Mouse (Mus musculus) limb, embryonic 11.5 days (tissue): ENCODE results near the gene Med21. TPM values are rescaled to one million over a fixed set of nuclear protein-coding genes. Genes with fewer than 3 reads are reported as not detected.

Source experiments
- ATAC-seq: fragments of 200-750 bp; cut with Nextera tagmentation; 2 replicates; pipeline ENCODE4 v1.8.0; 2017; ENCODE audit warnings: low read depth; ENCODE audit not compliant: insufficient number of reproducible peaks, low FRiP score, low TSS enrichment
- DNase-seq: peaks from one replicate; pipeline ENCODE4 v3.0.0-alpha.2; 2015; ENCODE audit warnings: low spot score
- H3K27ac ChIP-seq: fragments of 300-500 bp; sonication (generic); replicated peaks from 2 replicates; pipeline ENCODE4 v1.5.1; 2014; ENCODE audit warnings: low read depth, mild to moderate bottlenecking, low read length
- H3K27me3 ChIP-seq: fragments of 300-500 bp; sonication (generic); 2 replicates; pipeline ENCODE4 v1.6.1; 2014; ENCODE audit warnings: mild to moderate bottlenecking, low read length, mixed read lengths; ENCODE audit not compliant: control insufficient read depth, insufficient read depth
- H3K36me3 ChIP-seq: fragments of 300-500 bp; sonication (generic); 2 replicates; pipeline ENCODE4 v1.6.1; 2014; ENCODE audit warnings: mild to moderate bottlenecking, low read length, moderate library complexity, mixed read lengths; ENCODE audit not compliant: control insufficient read depth, insufficient read depth
- H3K4me1 ChIP-seq: fragments of 300-500 bp; sonication (generic); 2 replicates; pipeline ENCODE4 v1.6.1; 2014; ENCODE audit warnings: low read length, mixed read lengths; ENCODE audit not compliant: control insufficient read depth, insufficient read depth
- H3K4me2 ChIP-seq: fragments of 300-500 bp; sonication (generic); 2 replicates; pipeline ENCODE4 v1.6.1; 2014; ENCODE audit warnings: low read depth, mild to moderate bottlenecking, moderate library complexity; ENCODE audit not compliant: severe bottlenecking
- H3K4me3 ChIP-seq: fragments of 300-500 bp; sonication (generic); 2 replicates; pipeline ENCODE4 v1.5.1; 2014; ENCODE audit warnings: low read depth, low read length
- H3K9ac ChIP-seq: fragments of 300-500 bp; sonication (generic); 2 replicates; pipeline ENCODE4 v1.6.1; 2014; ENCODE audit warnings: mild to moderate bottlenecking, low read length
- H3K9me3 ChIP-seq: fragments of 300-500 bp; sonication (generic); 2 replicates; pipeline ENCODE4 v1.6.1; 2016; ENCODE audit warnings: low read length; ENCODE audit not compliant: control insufficient read depth
- WGBS: fragments of 180-500 bp; shearing (Covaris S2); extraction: QIAGEN DNeasy Blood & Tissue Kit; methylation state at CpG from one replicate; pipeline ENCODE4 v1.1.7; 2014; 5-methylcytosine and 5-hydroxymethylcytosine counted together
- polyA plus RNA-seq: library from polyadenylated mRNA; unstranded; fragments of >200 nt; fragmentation: Nextera tagmentation; extraction: Ambion mirVana; gene quantifications from 2 replicates; pipeline ENCODE4 v1.2.1, GENCODE M21; 2014

The Med21 gene
- polyA plus RNA-seq, 1 experiment from 2014 or later: 135 TPM

GRCm38 (mm10) chr6:146615891-146616290 lies 26.5 kb upstream of the Med21 start:
- WGBS: 90% methylated on average over 8 of the region's 8 CpGs
- H3K36me3 ChIP-seq: peaks cover 2% of the 10 kb centered on the region; the same call in 1 of the 2 replicates
- no peak overlapping the region for H3K9ac ChIP-seq
- no peak overlapping the region for H3K27ac ChIP-seq
- H3K27me3 ChIP-seq: no peaks in the 10 kb centered on the region
- ATAC-seq (no peak), DNase-seq (no peak)
- no peak overlapping the region for H3K4me2 ChIP-seq
- H3K4me3 ChIP-seq: no peak overlapping the region
- no peaks in the 10 kb centered on the region for H3K9me3 ChIP-seq
- H3K4me1 ChIP-seq: no peaks in the 10 kb centered on the region

GRCm38 (mm10) chr6:146616670-146617069 lies 25.7 kb upstream of the Med21 start:
- H3K27me3 ChIP-seq: no peaks in the 10 kb centered on the region
- H3K9me3 ChIP-seq: no peaks in the 10 kb centered on the region
- H3K9ac ChIP-seq: no peak overlapping the region
- 92% methylated on average over 2 of the region's 2 CpGs for WGBS
- DNase-seq (no peak), ATAC-seq (no peak)
- H3K36me3 ChIP-seq: peaks cover 2% of the 10 kb centered on the region; the same call in 1 of the 2 replicates
- H3K4me1 ChIP-seq: no peaks in the 10 kb centered on the region
- H3K4me2 ChIP-seq: no peak overlapping the region
- no peak overlapping the region for H3K27ac ChIP-seq
- no peak overlapping the region for H3K4me3 ChIP-seq

GRCm38 (mm10) chr6:146628123-146628522 lies 14.2 kb upstream of the Med21 start:
- WGBS: 82% methylated on average over 3 of the region's 3 CpGs
- H3K4me1 ChIP-seq: peaks cover 3% of the 10 kb centered on the region; the same call in 1 of the 2 replicates
- H3K4me3 ChIP-seq: no peak overlapping the region
- no peak for ATAC-seq
- H3K4me2 ChIP-seq: no peak overlapping the region
- H3K9ac ChIP-seq: no peak overlapping the region
- H3K36me3 ChIP-seq: 0 out of 2 replicates have a peak, but pooled peaks cover 2% of the 10 kb centered on the region
- no peak for DNase-seq
- no peak overlapping the region for H3K27ac ChIP-seq
- no peaks in the 10 kb centered on the region for H3K27me3 ChIP-seq
- H3K9me3 ChIP-seq: no peaks in the 10 kb centered on the region

GRCm38 (mm10) chr6:146629781-146630756 lies 12.3 kb upstream of the Med21 start:
- H3K4me1 ChIP-seq: peaks cover 8% of the 10 kb centered on the region; the same call in 1 of the 2 replicates
- no peak for ATAC-seq
- H3K36me3 ChIP-seq: no peaks in the 10 kb centered on the region
- no peak overlapping the region for H3K4me3 ChIP-seq
- whole genome bisulfite sequencing: 86% methylated on average over 9 of the region's 9 CpGs
- no peak overlapping the region for H3K9ac ChIP-seq
- no peaks in the 10 kb centered on the region for H3K27me3 ChIP-seq
- H3K4me2 ChIP-seq: no peak overlapping the region
- H3K27ac ChIP-seq: no peak overlapping the region
- DNase-seq: no peak
- no peaks in the 10 kb centered on the region for H3K9me3 ChIP-seq

- H3K9me3 ChIP-seq: no peaks in the 10 kb centered on the region
- no peak overlapping the region for H3K9ac ChIP-seq
- ATAC-seq (no peak), DNase-seq (no peak)
- 81% methylated on average over 4 of the region's 4 CpGs for WGBS
- H3K4me1 ChIP-seq: peaks cover 8% of the 10 kb centered on the region; the same call in 1 of the 2 replicates
- no peak overlapping the region for H3K27ac ChIP-seq
- no peak overlapping the region for H3K4me2 ChIP-seq
- H3K36me3 ChIP-seq: no peaks in the 10 kb centered on the region
- H3K27me3 ChIP-seq: no peaks in the 10 kb centered on the region
- H3K4me3 ChIP-seq: no peak overlapping the region
Measured at GRCm38 (mm10) chr6:146630961-146631360, 11.4 kb upstream of the Med21 start.

GRCm38 (mm10) chr6:146631847-146632246 lies 10.5 kb upstream of the Med21 start:
- WGBS: 46% methylated on average over 8 of the region's 8 CpGs
- Histone ChIP-seq H3K4me3 (no peak overlapping the region), H3K4me2 (no peak overlapping the region), H3K36me3 (no peaks in the 10 kb centered on the region), H3K4me1 (peaks cover 8% of the 10 kb centered on the region; the same call in 1 of the 2 replicates), H3K27me3 (no peaks in the 10 kb centered on the region), H3K9me3 (no peaks in the 10 kb centered on the region), H3K9ac (no peak overlapping the region), H3K27ac (no peak overlapping the region)
- ATAC-seq (no peak), DNase-seq (no peak)

GRCm38 (mm10) chr6:146632403-146632802 lies 9.9 kb upstream of the Med21 start:
- H3K27me3 ChIP-seq: no peaks in the 10 kb centered on the region
- H3K4me1 ChIP-seq: peaks cover 8% of the 10 kb centered on the region; the same call in 1 of the 2 replicates
- H3K4me3 ChIP-seq: no peak overlapping the region
- no peak overlapping the region for H3K27ac ChIP-seq
- DNase-seq (no peak), ATAC-seq (no peak)
- no peak overlapping the region for H3K4me2 ChIP-seq
- no peaks in the 10 kb centered on the region for H3K36me3 ChIP-seq
- WGBS: 77% methylated on average over 9 of the region's 9 CpGs
- H3K9ac ChIP-seq: 0 out of 2 replicates have a peak overlapping the region, but pooled peaks have one; percentile 3
- no peaks in the 10 kb centered on the region for H3K9me3 ChIP-seq

- peaks cover 8% of the 10 kb centered on the region; the same call in 1 of the 2 replicates for H3K4me1 ChIP-seq
- 40% methylated on average over 8 of the region's 8 CpGs for WGBS
- no peak overlapping the region for H3K27ac ChIP-seq
- no peaks in the 10 kb centered on the region for H3K9me3 ChIP-seq
- no peaks in the 10 kb centered on the region for H3K27me3 ChIP-seq
- ATAC-seq (no peak), DNase-seq (peak; percentile 28)
- H3K9ac ChIP-seq: no peak overlapping the region
- H3K36me3 ChIP-seq: no peaks in the 10 kb centered on the region
- peak overlapping the region; percentile 55; the same call in 1 of the 2 replicates for H3K4me2 ChIP-seq
- no peak overlapping the region for H3K4me3 ChIP-seq
Measured at GRCm38 (mm10) chr6:146633097-146633496, 9.2 kb upstream of the Med21 start.
